Mouse (Mus musculus) forebrain, embryonic 11.5 days (tissue): Measurements from ENCODE around the gene Hal. TPM values are rescaled to one million over a fixed set of nuclear protein-coding genes. Genes with fewer than 3 reads are reported as not detected.
A peak's percentile ranks its signal among the peaks of the same experiment; 100 is the strongest.

Experiments
- ATAC-seq: fragments of 200-750 bp; cut with Nextera tagmentation; replicated peaks from 2 replicates; pipeline ENCODE4 v1.8.0; 2017; ENCODE audit warnings: moderate TSS enrichment; ENCODE audit not compliant: low FRiP score
- DNase-seq: peaks from one replicate; pipeline ENCODE4 v3.0.0-alpha.2; 2017; ENCODE audit warnings: low spot score
- H3K27ac ChIP-seq: fragments of 300-500 bp; sonication (generic); 2 replicates; pipeline ENCODE4 v1.5.1; 2014; ENCODE audit warnings: low read depth, low read length
- H3K27me3 ChIP-seq: fragments of 300-500 bp; sonication (generic); 2 replicates; pipeline ENCODE4 v1.6.1; 2014; ENCODE audit warnings: mild to moderate bottlenecking, low read length, mixed read lengths; ENCODE audit not compliant: control insufficient read depth, insufficient read depth
- H3K36me3 ChIP-seq: fragments of 300-500 bp; sonication (generic); 2 replicates; pipeline ENCODE4 v1.6.1; 2014; ENCODE audit warnings: mild to moderate bottlenecking, low read length, moderate library complexity, mixed read lengths; ENCODE audit not compliant: control insufficient read depth, insufficient read depth
- H3K4me1 ChIP-seq: fragments of 300-500 bp; sonication (generic); replicated peaks from 2 replicates; pipeline ENCODE4 v1.6.1; 2014; ENCODE audit warnings: low read length, mixed read lengths; ENCODE audit not compliant: control insufficient read depth, insufficient read depth
- H3K4me2 ChIP-seq: fragments of 300-500 bp; sonication (generic); 2 replicates; pipeline ENCODE4 v1.6.1; 2014; ENCODE audit warnings: low read depth, mild to moderate bottlenecking, low read length, moderate library complexity, mixed read lengths; ENCODE audit not compliant: severe bottlenecking
- H3K4me3 ChIP-seq: fragments of 300-500 bp; sonication (generic); 2 replicates; pipeline ENCODE4 v1.5.1; 2014; ENCODE audit warnings: low read depth, low read length
- H3K9ac ChIP-seq: fragments of 300-500 bp; sonication (generic); 2 replicates; pipeline ENCODE4 v1.6.1; 2014; ENCODE audit warnings: low read length
- H3K9me3 ChIP-seq: fragments of 300-500 bp; sonication (generic); 2 replicates; pipeline ENCODE4 v1.6.1; 2016; ENCODE audit warnings: low read length, mixed read lengths; ENCODE audit not compliant: control insufficient read depth
- WGBS: fragments of 180-500 bp; shearing (Covaris S2); extraction: QIAGEN DNeasy Blood & Tissue Kit; methylation state at CpG from one replicate; pipeline ENCODE4 v1.1.7; 2014; 5-methylcytosine and 5-hydroxymethylcytosine counted together
- polyA plus RNA-seq: library from polyadenylated mRNA; unstranded; fragments of >200 nt; fragmentation: Nextera tagmentation; extraction: Ambion mirVana; gene quantifications from 2 replicates; pipeline ENCODE4 v1.2.1, GENCODE M21; 2014

Hal gene
- polyA plus RNA-seq, 1 experiment from 2014 or later = not detected

DNA sequence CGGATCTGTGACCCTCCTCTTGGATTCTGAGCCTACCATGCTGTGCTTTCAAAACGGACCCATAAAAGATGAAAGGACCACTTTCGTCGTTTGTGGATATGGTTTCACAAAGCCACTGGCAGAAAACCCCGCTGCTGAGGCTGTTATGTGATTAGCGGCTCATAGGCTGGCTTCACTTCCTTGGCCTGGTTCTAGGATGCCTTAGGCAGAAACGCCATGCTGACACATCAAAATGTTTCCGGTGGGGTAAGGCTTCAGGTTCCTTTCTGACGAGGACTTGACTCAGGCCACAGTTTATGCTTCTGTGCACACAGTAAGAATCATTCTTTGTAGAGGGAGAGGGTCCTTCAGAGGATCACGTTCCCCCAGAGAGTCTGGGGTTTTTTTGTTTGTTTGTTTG lies 12.3 kb downstream of the Hal start:
- DNase-seq = no peak
- no peaks in the 10 kb centered on the region for H3K4me1 ChIP-seq
- H3K9ac ChIP-seq = no peak overlapping the region
- WGBS = 59% methylated on average over 10 of the region's 10 CpGs
- no peak overlapping the region for H3K27ac ChIP-seq
- H3K4me3 ChIP-seq = no peak overlapping the region
- no peaks in the 10 kb centered on the region for H3K9me3 ChIP-seq
- no peaks in the 10 kb centered on the region for H3K27me3 ChIP-seq
- no peaks in the 10 kb centered on the region for H3K36me3 ChIP-seq
- no peak for ATAC-seq
- H3K4me2 ChIP-seq = no peak overlapping the region

DNA sequence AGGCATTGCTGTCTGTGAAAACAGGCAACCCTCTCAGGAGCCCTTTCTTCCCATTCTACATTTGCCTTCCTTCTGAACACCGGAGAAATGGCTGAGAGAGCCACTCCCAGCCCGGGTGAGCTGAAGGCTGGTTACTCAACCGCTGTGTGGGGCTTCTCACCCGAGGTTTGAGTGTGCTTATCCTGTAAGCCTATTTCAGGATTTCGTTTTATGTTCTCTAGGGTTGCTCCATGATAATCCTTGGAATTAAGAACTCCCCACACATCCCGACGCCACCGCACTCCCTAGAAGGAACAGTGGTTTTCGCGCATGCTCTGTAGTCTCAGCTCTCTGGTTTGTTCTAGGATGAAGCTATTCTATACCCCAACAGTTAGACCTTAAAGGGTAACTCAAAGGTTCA lies 12.8 kb downstream of the Hal start:
- DNase-seq (no peak), ATAC-seq (no peak)
- no peak overlapping the region for H3K27ac ChIP-seq
- no peaks in the 10 kb centered on the region for H3K4me1 ChIP-seq
- WGBS = 79% methylated on average over 10 of the region's 10 CpGs
- H3K4me3 ChIP-seq = no peak overlapping the region
- no peaks in the 10 kb centered on the region for H3K9me3 ChIP-seq
- H3K4me2 ChIP-seq = no peak overlapping the region
- no peak overlapping the region for H3K9ac ChIP-seq
- H3K36me3 ChIP-seq = no peaks in the 10 kb centered on the region
- no peaks in the 10 kb centered on the region for H3K27me3 ChIP-seq

DNA sequence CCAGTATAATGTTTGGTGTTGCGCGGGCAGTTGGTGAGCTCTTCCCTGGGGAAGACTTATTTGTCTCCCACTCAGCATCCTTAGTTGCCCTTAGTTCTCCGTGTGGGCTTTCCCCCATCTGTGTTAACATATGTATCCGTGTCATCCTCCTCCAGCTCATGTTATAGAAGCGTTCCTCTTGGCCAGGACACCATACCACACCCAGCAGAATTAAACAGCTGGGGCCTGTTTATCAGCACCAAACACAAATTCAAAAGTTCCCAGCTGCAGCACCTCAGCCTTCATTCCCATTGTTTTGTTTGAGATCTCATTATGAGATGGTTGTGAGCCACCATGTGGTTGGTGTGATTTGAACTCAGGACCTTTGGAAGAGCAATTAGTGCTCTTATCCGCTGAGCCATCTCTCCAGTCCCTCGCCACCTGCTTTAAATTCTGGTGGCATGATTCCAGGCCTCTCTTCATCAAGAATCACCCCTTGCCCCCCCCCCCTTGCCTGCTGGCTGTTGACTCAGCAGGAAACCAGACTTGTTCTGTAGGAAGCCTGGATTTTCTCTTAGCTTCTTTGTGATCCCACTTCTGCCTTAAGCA lies 19.9 kb downstream of the Hal start:
- peak; percentile 44 for DNase-seq
- H3K27ac ChIP-seq = no peak overlapping the region
- H3K36me3 ChIP-seq = no peaks in the 10 kb centered on the region
- no peak overlapping the region for H3K4me2 ChIP-seq
- no peaks in the 10 kb centered on the region for H3K27me3 ChIP-seq
- ATAC-seq = no peak
- WGBS = 78% methylated on average over 7 of the region's 7 CpGs
- no peak overlapping the region for H3K9ac ChIP-seq
- H3K4me3 ChIP-seq = no peak overlapping the region
- no peaks in the 10 kb centered on the region for H3K9me3 ChIP-seq
- H3K4me1 ChIP-seq = no peaks in the 10 kb centered on the region

DNA sequence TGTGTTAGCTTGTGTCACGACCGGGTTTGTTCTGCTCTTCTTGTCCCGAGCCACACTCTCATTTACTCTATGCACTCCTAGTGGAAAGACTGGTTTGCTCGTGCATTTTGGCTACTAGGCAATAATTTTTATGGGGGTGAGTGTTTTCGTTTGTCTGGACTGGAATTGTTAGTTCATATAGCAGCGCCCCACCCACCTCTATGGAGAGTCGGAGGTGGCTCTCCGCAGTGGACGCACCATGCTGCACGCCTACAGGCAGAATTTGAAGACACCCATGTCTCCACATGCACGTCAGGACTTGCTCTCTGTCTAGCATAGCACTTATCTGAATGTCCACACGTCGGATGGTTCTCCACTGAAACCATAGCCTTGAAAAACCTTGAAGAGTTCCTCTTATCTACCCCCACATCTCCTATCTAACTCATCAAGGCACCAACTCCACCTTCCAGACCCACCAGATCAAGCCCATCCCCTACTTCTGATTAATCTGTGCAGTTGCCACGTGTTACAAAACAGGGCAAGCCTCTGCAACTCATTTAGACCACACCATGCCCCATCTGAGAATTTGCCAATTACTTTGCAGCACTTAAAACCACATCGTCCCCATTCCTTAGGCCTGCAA lies 21.1 kb downstream of the Hal start:
- no peaks in the 10 kb centered on the region for H3K9me3 ChIP-seq
- H3K4me1 ChIP-seq = no peaks in the 10 kb centered on the region
- H3K4me3 ChIP-seq = no peak overlapping the region
- DNase-seq (peak; percentile 15), ATAC-seq (no peak)
- no peak overlapping the region for H3K27ac ChIP-seq
- H3K27me3 ChIP-seq = no peaks in the 10 kb centered on the region
- no peak overlapping the region for H3K4me2 ChIP-seq
- H3K36me3 ChIP-seq = no peaks in the 10 kb centered on the region
- WGBS = 92% methylated on average over 15 of the region's 15 CpGs
- H3K9ac ChIP-seq = no peak overlapping the region

DNA sequence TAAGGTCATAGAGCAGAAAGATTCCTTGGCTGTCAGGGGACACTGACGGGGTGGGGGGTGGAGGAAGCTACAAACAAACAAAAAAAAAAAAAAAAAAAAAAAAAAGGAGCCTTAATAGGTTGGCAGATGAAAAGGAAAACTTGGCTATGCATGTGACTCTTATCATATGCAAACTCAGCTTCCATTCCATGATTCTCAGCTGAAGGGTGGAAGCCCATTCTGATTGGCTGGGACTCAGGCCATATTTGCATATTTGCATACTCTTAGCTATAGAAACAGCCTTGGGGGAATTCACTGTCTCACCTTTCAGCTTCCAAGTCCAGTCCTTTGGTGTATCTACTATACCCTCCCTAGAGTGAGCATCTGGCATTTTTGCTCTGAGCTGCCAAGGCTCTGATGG lies 26.9 kb downstream of the Hal start:
- H3K27ac ChIP-seq = no peak overlapping the region
- no peak overlapping the region for H3K4me2 ChIP-seq
- H3K4me3 ChIP-seq = no peak overlapping the region
- ATAC-seq (no peak), DNase-seq (peak; percentile 23)
- H3K36me3 ChIP-seq = no peaks in the 10 kb centered on the region
- H3K4me1 ChIP-seq = no peaks in the 10 kb centered on the region
- no peaks in the 10 kb centered on the region for H3K27me3 ChIP-seq
- WGBS = 48% methylated on average over 1 of the region's 1 CpGs
- H3K9me3 ChIP-seq = no peaks in the 10 kb centered on the region
- no peak overlapping the region for H3K9ac ChIP-seq

DNA sequence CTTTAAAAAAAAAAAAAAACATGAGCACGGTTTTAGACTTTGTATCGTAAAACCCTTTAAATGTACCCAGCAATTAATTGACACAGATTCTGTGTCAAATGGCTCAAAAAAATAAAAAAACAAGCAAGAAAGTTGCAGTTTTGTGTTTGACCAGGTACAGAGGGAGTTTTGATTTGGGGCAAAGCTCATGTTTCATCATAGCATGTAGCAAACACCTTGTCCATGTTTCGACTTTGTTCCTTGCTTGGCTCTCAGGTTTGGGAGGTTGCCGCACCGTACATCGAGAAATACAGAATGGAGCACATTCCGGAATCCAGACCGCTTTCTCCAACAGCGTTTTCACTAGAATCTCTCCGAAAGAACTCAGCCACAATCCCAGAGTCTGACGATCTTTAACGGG lies 27.4 kb downstream of the Hal start:
- Histone ChIP-seq H3K9me3 (no peaks in the 10 kb centered on the region), H3K4me2 (no peak overlapping the region), H3K36me3 (no peaks in the 10 kb centered on the region), H3K27me3 (no peaks in the 10 kb centered on the region), H3K4me3 (no peak overlapping the region), H3K9ac (no peak overlapping the region), H3K27ac (no peak overlapping the region), H3K4me1 (no peaks in the 10 kb centered on the region)
- ATAC-seq = no peak
- WGBS = 94% methylated on average over 12 of the region's 12 CpGs
- DNase-seq = no peak

DNA sequence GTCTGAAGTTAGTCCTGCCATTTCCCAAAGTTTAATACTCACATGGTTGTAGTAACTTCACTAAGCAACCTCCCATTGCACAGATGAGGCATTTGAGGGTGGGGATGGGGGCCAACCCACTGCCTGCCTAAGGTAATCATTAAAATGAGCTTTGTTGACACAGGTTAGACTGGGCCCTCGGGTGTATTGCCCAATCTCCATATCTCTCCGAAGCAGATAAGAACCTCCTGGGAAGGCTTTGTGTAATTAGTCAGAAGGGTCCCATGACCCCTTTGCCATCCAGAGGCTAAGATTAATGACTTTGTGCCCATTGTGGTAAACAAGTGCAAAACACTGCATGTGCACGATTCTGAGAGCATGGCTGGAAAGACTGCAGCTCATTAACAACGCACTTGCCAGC lies 29.2 kb downstream of the Hal start:
- H3K4me3 ChIP-seq = no peak overlapping the region
- no peak for DNase-seq
- no peaks in the 10 kb centered on the region for H3K4me1 ChIP-seq
- WGBS = 61% methylated on average over 4 of the region's 4 CpGs
- no peaks in the 10 kb centered on the region for H3K27me3 ChIP-seq
- H3K4me2 ChIP-seq = no peak overlapping the region
- H3K9me3 ChIP-seq = no peaks in the 10 kb centered on the region
- ATAC-seq = no peak
- no peaks in the 10 kb centered on the region for H3K36me3 ChIP-seq
- H3K9ac ChIP-seq = no peak overlapping the region
- H3K27ac ChIP-seq = no peak overlapping the region

DNA sequence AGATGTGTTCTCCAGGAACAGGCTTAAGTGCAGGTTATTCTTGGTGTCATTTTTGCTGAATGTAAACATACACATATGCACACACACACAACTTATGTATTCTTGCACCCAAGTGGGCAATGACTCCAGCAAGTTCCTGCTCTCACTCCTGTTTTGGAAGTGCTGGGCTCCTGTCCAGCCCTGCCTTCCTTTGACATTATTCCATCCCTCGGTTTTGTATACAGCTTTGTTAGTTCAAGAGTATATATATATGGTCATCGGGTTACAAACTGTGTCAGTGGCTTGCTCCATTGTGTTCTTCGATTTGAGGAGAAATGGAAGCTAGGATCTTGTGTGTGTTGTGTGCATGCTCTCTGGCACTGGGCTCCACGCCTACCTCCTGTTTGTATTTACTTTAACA lies 29.6 kb downstream of the Hal start:
- Histone ChIP-seq H3K27ac (no peak overlapping the region), H3K36me3 (no peaks in the 10 kb centered on the region), H3K4me3 (no peak overlapping the region), H3K4me1 (no peaks in the 10 kb centered on the region), H3K9ac (no peak overlapping the region), H3K9me3 (no peaks in the 10 kb centered on the region), H3K27me3 (no peaks in the 10 kb centered on the region), H3K4me2 (no peak overlapping the region)
- DNase-seq (no peak), ATAC-seq (no peak)
- WGBS = 89% methylated on average over 4 of the region's 4 CpGs

DNA sequence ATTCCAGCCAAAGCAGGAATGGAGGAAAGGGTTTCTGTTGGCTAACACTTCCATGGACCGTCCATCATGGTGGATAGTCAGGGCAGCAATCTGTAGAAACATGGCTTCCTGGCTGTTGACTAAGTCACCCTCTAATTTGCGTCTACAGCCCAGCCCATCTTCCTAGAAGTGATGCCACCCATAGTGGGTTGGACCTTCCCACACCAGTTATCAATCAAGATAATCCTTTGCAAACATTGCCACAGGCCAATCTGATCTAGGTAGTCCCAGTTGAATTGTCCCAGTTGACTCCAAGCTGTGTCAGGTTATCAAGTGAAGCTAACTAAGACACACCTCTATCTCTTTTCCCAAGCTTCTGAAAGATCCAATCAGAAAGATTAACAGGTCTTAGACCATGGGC lies 30.1 kb downstream of the Hal start:
- no peaks in the 10 kb centered on the region for H3K9me3 ChIP-seq
- DNase-seq (no peak), ATAC-seq (no peak)
- no peak overlapping the region for H3K27ac ChIP-seq
- WGBS = 88% methylated on average over 2 of the region's 2 CpGs
- no peaks in the 10 kb centered on the region for H3K36me3 ChIP-seq
- H3K4me3 ChIP-seq = no peak overlapping the region
- H3K4me2 ChIP-seq = no peak overlapping the region
- no peak overlapping the region for H3K9ac ChIP-seq
- no peaks in the 10 kb centered on the region for H3K4me1 ChIP-seq
- H3K27me3 ChIP-seq = no peaks in the 10 kb centered on the region
